Mouse (Mus musculus) gastrocnemius, adult 2 months (tissue): Measurements from ENCODE around the gene Tspoap1. TPM values are rescaled to one million over a fixed set of nuclear protein-coding genes. Genes with fewer than 3 reads are reported as not detected.
A peak's percentile ranks its signal among the peaks of the same experiment; 100 is the strongest.

Experiments used
- DNase-seq: peaks from one replicate; pipeline ENCODE4 v3.0.0; 2022
- H3K27ac ChIP-seq: fragments of 200-600 bp; 2 replicates; pipeline ENCODE4 v1.8.1; 2022; ENCODE audit warnings: mild to moderate bottlenecking
- H3K4me3 ChIP-seq: fragments of 200-600 bp; 2 replicates; pipeline ENCODE4 v1.8.1; 2022; ENCODE audit warnings: mild to moderate bottlenecking, moderate library complexity
- CTCF ChIP-seq: fragments of 200-600 bp; IDR thresholded peaks from 2 replicates; pipeline ENCODE4 v1.8.1; 2022; ENCODE audit warnings: antibody characterized with exemption, mild to moderate bottlenecking, moderate library complexity
- intact Hi-C: fragments of 180-260 bp; cut with DNase I; formaldehyde crosslinking; loops from one replicate; pipeline ENCODE4 v1.15.1; 2025
- total RNA-seq, 2 experiments: library from RNA; stranded (reverse); gene quantifications; 2 replicates each; pipeline ENCODE4 v1.2.3; 2021

Tspoap1 gene
- total RNA-seq, 2 experiments from 2014 or later: not detected

GRCm38 (mm10) chr11:87748132-87749119, 11.9 kb upstream of the Tspoap1 start:
- no peak for TF ChIP-seq CTCF
- intact Hi-C loops: no loop called here
- peak overlapping the region; percentile 67 for H3K27ac ChIP-seq
- H3K4me3 ChIP-seq: peak overlapping the region; percentile 35
- DNase-seq: no peak

- Histone ChIP-seq H3K27ac (peak overlapping the region; percentile 67), H3K4me3 (peak overlapping the region; percentile 35)
- DNase-seq: peak; percentile 52
- intact Hi-C loops: no loop called here
- TF ChIP-seq CTCF: no peak
These were observed 10.9 kb upstream of the Tspoap1 start for GRCm38 (mm10) chr11:87749192-87750042.

- intact Hi-C loops: no loop called here
- Histone ChIP-seq H3K27ac (peak overlapping the region; percentile 25; the same call in 1 of the 2 replicates), H3K4me3 (no peak overlapping the region)
- DNase-seq: no peak
- TF ChIP-seq CTCF: no peak
These were observed 10.3 kb upstream of the Tspoap1 start for GRCm38 (mm10) chr11:87750043-87750421.

GRCm38 (mm10) chr11:87750521-87750920, 9.8 kb upstream of the Tspoap1 start:
- no peak for DNase-seq
- intact Hi-C loops: no loop called here
- no peak for TF ChIP-seq CTCF
- peak overlapping the region; percentile 25; the same call in 1 of the 2 replicates for H3K27ac ChIP-seq
- H3K4me3 ChIP-seq: no peak overlapping the region

- TF ChIP-seq CTCF: no peak
- H3K4me3 ChIP-seq: no peak overlapping the region
- DNase-seq: no peak
- H3K27ac ChIP-seq: peak overlapping the region; percentile 56
- intact Hi-C loops: no loop called here
These were observed 9.3 kb upstream of the Tspoap1 start for GRCm38 (mm10) chr11:87751031-87751430.

GRCm38 (mm10) chr11:87751491-87751966, 8.8 kb upstream of the Tspoap1 start:
- peak overlapping the region; percentile 56 for H3K27ac ChIP-seq
- no peak for TF ChIP-seq CTCF
- no peak overlapping the region for H3K4me3 ChIP-seq
- intact Hi-C loops: no loop called here
- no peak for DNase-seq

- intact Hi-C loops: no loop called here
- no peak for TF ChIP-seq CTCF
- no peak for DNase-seq
- Histone ChIP-seq H3K27ac (no peak overlapping the region), H3K4me3 (no peak overlapping the region)
These were observed 8.0 kb upstream of the Tspoap1 start for GRCm38 (mm10) chr11:87752307-87752706.

- intact Hi-C loops: no loop called here
- TF ChIP-seq CTCF: no peak
- no peak overlapping the region for H3K27ac ChIP-seq
- DNase-seq: no peak
- H3K4me3 ChIP-seq: no peak overlapping the region
These were observed 7.1 kb upstream of the Tspoap1 start for GRCm38 (mm10) chr11:87753255-87753654.

GRCm38 (mm10) chr11:87753891-87754501, 6.3 kb upstream of the Tspoap1 start:
- TF ChIP-seq CTCF: no peak
- Histone ChIP-seq H3K27ac (no peak overlapping the region), H3K4me3 (no peak overlapping the region)
- intact Hi-C loops: no loop called here
- DNase-seq: no peak

GRCm38 (mm10) chr11:87754603-87755002, 5.7 kb upstream of the Tspoap1 start:
- intact Hi-C loops: no loop called here
- DNase-seq: no peak
- TF ChIP-seq CTCF: no peak
- Histone ChIP-seq H3K4me3 (no peak overlapping the region), H3K27ac (no peak overlapping the region)

- peak overlapping the region; percentile 57 for H3K4me3 ChIP-seq
- intact Hi-C loops: no loop called here
- TF ChIP-seq CTCF: no peak
- DNase-seq: peak; percentile 53
- H3K27ac ChIP-seq: peak overlapping the region; percentile 38; the same call in 1 of the 2 replicates
These were observed 4.9 kb upstream of the Tspoap1 start for GRCm38 (mm10) chr11:87755360-87756017.
